Mouse (Mus musculus) hindbrain, embryonic 14.5 days (tissue): ENCODE measurements around the gene Ly6g6f. TPM values are rescaled to one million over a fixed set of nuclear protein-coding genes. Genes with fewer than 3 reads are reported as not detected.

Experiments
- ATAC-seq: fragments of 200-750 bp; cut with Nextera tagmentation; 2 replicates; pipeline ENCODE4 v1.8.0; 2017; ENCODE audit warnings: moderate number of reproducible peaks, mild to moderate bottlenecking, moderate TSS enrichment, moderate library complexity; ENCODE audit not compliant: low FRiP score
- DNase-seq: peaks from one replicate; pipeline ENCODE4 v3.0.0-alpha.2; 2015; ENCODE audit warnings: low spot score
- H3K27ac ChIP-seq: fragments of 300-500 bp; sonication (generic); 2 replicates; pipeline ENCODE4 v1.5.1; 2014; ENCODE audit warnings: mild to moderate bottlenecking, moderate library complexity
- H3K27me3 ChIP-seq: fragments of 300-500 bp; sonication (generic); 2 replicates; pipeline ENCODE4 v1.6.1; 2014; ENCODE audit warnings: mild to moderate bottlenecking, low read length, mixed read lengths; ENCODE audit not compliant: control insufficient read depth, insufficient read depth
- H3K36me3 ChIP-seq: fragments of 300-500 bp; sonication (generic); replicated peaks from 2 replicates; pipeline ENCODE4 v1.6.1; 2014; ENCODE audit not compliant: control insufficient read depth, insufficient read depth
- H3K4me1 ChIP-seq: fragments of 300-500 bp; sonication (generic); replicated peaks from 2 replicates; pipeline ENCODE4 v1.6.1; 2014; ENCODE audit warnings: antibody characterized with exemption, low read length, mixed read lengths; ENCODE audit not compliant: control insufficient read depth, insufficient read depth
- H3K4me2 ChIP-seq: fragments of 300-500 bp; sonication (generic); replicated peaks from 2 replicates; pipeline ENCODE4 v1.6.1; 2014; ENCODE audit warnings: mild to moderate bottlenecking, moderate library complexity
- H3K4me3 ChIP-seq: fragments of 300-500 bp; sonication (generic); replicated peaks from 2 replicates; pipeline ENCODE4 v1.5.1; 2014; ENCODE audit warnings: mild to moderate bottlenecking, low read length
- H3K9ac ChIP-seq: fragments of 300-500 bp; sonication (generic); 2 replicates; pipeline ENCODE4 v1.6.1; 2014
- H3K9me3 ChIP-seq: fragments of 300-500 bp; sonication (generic); 2 replicates; pipeline ENCODE4 v1.6.1; 2016; ENCODE audit warnings: low read length; ENCODE audit not compliant: control insufficient read depth
- WGBS: fragments of 180-500 bp; shearing (Covaris S2); extraction: QIAGEN DNeasy Blood & Tissue Kit; methylation state at CpG from one replicate; pipeline ENCODE4 v1.1.7; 2014; 5-methylcytosine and 5-hydroxymethylcytosine counted together
- polyA plus RNA-seq: library from polyadenylated mRNA; unstranded; fragments of >200 nt; fragmentation: Nextera tagmentation; extraction: Ambion mirVana; gene quantifications from 2 replicates; pipeline ENCODE4 v1.2.1, GENCODE M21; 2014

Gene Ly6g6f
- polyA plus RNA-seq: 0.23 TPM in 1 of 2 replicates, not detected in the other

- no peaks in the 10 kb centered on the region for H3K9me3 ChIP-seq
- H3K27ac ChIP-seq: no peak within 1 kb of the TSS
- DNase-seq: no peak
- no peaks in the 10 kb centered on the region for H3K36me3 ChIP-seq
- H3K4me1 ChIP-seq: peaks cover 7% of the 10 kb centered on the region
- no peaks in the 10 kb centered on the region for H3K27me3 ChIP-seq
- ATAC-seq: no peak
- WGBS: 85% methylated on average over 7 of the region's 7 CpGs
- H3K4me3 ChIP-seq: no peak within 1 kb of the TSS
- H3K9ac ChIP-seq: no peak within 1 kb of the TSS
- H3K4me2 ChIP-seq: no peak within 1 kb of the TSS
These were observed at the start of gene Ly6g6f for GRCm38 (mm10) chr17:35085208-35085865. Ly6g6f (minus strand) TSS chr17:35085610.

DNA sequence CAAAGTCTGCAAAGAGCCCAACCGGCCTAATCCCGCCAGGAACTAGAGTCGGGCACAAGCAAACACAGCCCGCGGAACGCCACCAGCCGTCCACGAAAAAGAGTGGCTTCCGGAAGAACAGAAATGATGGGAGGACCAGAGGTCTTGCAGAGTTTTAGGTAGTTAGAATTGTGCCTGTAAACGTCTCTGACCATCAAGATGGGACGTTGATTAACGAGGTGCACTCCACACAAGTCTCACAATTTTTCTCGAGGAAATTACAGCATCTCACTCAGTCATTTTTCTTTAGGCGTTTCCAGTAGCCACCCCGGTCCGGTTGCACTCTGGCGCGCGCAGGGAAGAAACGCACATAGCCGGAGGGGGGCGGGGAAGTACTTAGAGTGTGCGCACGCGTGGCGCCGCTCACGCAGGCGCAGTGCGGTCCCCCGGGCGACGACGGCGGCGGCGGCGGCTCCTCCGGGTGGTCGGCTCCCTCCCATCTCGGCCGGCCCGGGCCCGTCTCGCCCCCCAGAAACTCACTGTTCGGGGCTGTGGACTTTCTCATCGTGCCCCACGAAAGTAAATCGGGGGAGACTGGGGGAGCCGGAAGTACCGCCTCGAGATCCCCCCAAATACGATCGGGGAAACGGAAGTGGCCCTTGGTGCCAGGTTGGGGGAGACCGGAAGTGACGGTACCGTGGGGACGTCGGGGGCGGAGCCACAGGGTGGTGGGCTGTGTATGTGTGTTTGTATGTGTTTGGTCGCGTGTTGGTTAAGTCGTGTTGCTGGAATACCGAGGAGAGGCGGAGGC is 49.6 kb upstream of the Ly6g6f start, which contains the start of gene Bag6:
Bag6 (plus strand) TSS at position 378 of the 790 bp plus-strand sequence.
- Histone ChIP-seq H3K4me2 (peak within 1 kb of the TSS; percentile 90), H3K9me3 (no peaks in the 10 kb centered on the region), H3K27me3 (no peaks in the 10 kb centered on the region), H3K4me1 (peaks cover 20% of the 10 kb centered on the region), H3K9ac (peak within 1 kb of the TSS; percentile 90), H3K27ac (peak within 1 kb of the TSS; percentile 93), H3K4me3 (peak within 1 kb of the TSS; percentile 78), H3K36me3 (peaks cover 28% of the 10 kb centered on the region)
- ATAC-seq (peak; percentile 95), DNase-seq (peak; percentile 97)
- WGBS: under 1% methylated on average over 66 of the region's 66 CpGs

- H3K9ac ChIP-seq: no peak overlapping the region
- H3K36me3 ChIP-seq: peaks cover 23% of the 10 kb centered on the region
- H3K27me3 ChIP-seq: no peaks in the 10 kb centered on the region
- 96% methylated on average over 7 of the region's 7 CpGs for WGBS
- no peak overlapping the region for H3K27ac ChIP-seq
- H3K9me3 ChIP-seq: no peaks in the 10 kb centered on the region
- ATAC-seq: no peak
- no peak overlapping the region for H3K4me2 ChIP-seq
- H3K4me1 ChIP-seq: peaks cover 20% of the 10 kb centered on the region
- no peak for DNase-seq
- no peak overlapping the region for H3K4me3 ChIP-seq
These were observed 48.1 kb upstream of the Ly6g6f start for GRCm38 (mm10) chr17:35133517-35133916.

- H3K36me3 ChIP-seq: peaks cover 19% of the 10 kb centered on the region; the same call in 1 of the 2 replicates
These were observed 46.8 kb upstream of the Ly6g6f start for GRCm38 (mm10) chr17:35132174-35132560.

DNA sequence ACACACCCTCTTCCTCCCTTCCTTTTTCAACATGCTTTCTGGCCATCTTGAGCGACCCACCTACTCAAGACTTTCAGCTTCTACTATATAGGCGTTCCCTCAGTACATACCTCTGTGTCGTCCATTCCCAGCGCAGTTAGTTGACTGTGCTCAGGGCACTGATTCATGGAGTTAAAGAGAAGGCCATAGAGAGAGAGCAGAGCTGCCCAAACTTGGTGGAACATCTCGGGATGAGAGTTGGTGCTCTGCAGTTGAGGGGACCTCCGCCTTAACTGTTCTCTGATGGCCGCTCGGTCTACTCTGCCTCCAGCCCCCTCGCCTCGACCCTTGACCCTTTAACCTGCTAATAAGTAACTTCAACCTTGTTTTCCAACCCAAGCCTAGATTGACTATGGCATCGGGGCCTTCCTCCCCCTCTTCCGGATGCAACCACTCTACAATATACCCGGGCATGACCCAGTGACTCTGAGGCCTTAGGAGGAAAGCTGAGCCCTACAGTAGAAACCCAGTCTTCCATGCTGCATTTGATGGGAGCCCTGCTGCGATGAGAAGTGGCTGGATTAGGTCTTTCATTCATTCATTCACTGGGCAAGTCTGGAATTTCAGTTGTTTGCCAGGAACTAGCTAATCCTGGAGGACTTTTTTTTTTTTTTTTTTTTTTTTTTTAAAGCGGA is 46.2 kb upstream of the Ly6g6f start, which contains the start of gene Apom:
Apom (minus strand) TSS at position 551 of the 674 bp plus-strand sequence.
- peaks cover 19% of the 10 kb centered on the region; the same call in 1 of the 2 replicates for H3K36me3 ChIP-seq
- H3K4me1 ChIP-seq: peaks cover 13% of the 10 kb centered on the region
- no peak within 1 kb of the TSS for H3K27ac ChIP-seq
- ATAC-seq (no peak), DNase-seq (no peak)
- no peak within 1 kb of the TSS for H3K4me2 ChIP-seq
- no peaks in the 10 kb centered on the region for H3K9me3 ChIP-seq
- no peak within 1 kb of the TSS for H3K9ac ChIP-seq
- WGBS: 84% methylated on average over 15 of the region's 15 CpGs
- H3K4me3 ChIP-seq: no peak within 1 kb of the TSS
- no peaks in the 10 kb centered on the region for H3K27me3 ChIP-seq

More at GRCm38 (mm10) chr17:35132174-35132560, 46.8 kb upstream of the Ly6g6f start:
- Histone ChIP-seq H3K4me1 (peaks cover 13% of the 10 kb centered on the region), H3K27me3 (no peaks in the 10 kb centered on the region), H3K4me3 (no peak overlapping the region), H3K27ac (no peak overlapping the region), H3K9me3 (no peaks in the 10 kb centered on the region), H3K9ac (no peak overlapping the region), H3K4me2 (no peak overlapping the region)
- WGBS: 78% methylated on average over 3 of the region's 3 CpGs
- ATAC-seq: no peak
- no peak for DNase-seq

- Histone ChIP-seq H3K4me3 (no peak overlapping the region), H3K9me3 (no peaks in the 10 kb centered on the region), H3K4me2 (no peak overlapping the region), H3K4me1 (peaks cover 9% of the 10 kb centered on the region), H3K9ac (no peak overlapping the region), H3K27ac (no peak overlapping the region), H3K36me3 (peaks cover 19% of the 10 kb centered on the region; the same call in 1 of the 2 replicates), H3K27me3 (no peaks in the 10 kb centered on the region)
- ATAC-seq: no peak
- DNase-seq: no peak
- 87% methylated on average over 8 of the region's 8 CpGs for WGBS
These were observed 45.6 kb upstream of the Ly6g6f start for GRCm38 (mm10) chr17:35131038-35131437.

- ATAC-seq (no peak), DNase-seq (no peak)
- Histone ChIP-seq H3K4me2 (no peak overlapping the region), H3K27ac (no peak overlapping the region), H3K36me3 (peaks cover 30% of the 10 kb centered on the region), H3K9me3 (no peaks in the 10 kb centered on the region), H3K4me3 (no peak overlapping the region), H3K9ac (no peak overlapping the region), H3K4me1 (peaks cover 9% of the 10 kb centered on the region), H3K27me3 (no peaks in the 10 kb centered on the region)
- 73% methylated on average over 11 of the region's 11 CpGs for WGBS
These were observed 43.6 kb upstream of the Ly6g6f start for GRCm38 (mm10) chr17:35128996-35129395.

DNA sequence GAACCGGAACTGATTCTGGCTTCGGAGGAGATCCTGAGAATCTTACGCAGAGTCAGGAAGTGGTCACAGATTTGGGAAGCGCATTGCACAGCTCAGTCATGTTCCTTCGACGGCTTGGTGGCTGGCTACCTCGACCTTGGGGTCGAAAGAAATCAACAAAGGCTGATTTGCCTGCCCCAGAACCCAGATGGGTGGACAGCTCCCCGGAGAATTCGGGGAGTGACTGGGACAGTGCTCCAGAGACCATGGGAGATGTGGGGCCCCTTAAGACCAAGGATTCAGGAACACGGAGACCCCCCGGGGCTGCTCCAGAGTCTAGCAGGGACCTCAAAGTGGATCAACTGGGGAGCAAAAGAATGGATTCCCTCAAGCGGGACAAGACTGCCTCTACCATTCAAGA is 41.6 kb upstream of the Ly6g6f start:
- peak overlapping the region; percentile 53 for H3K4me2 ChIP-seq
- H3K36me3 ChIP-seq: peaks cover 39% of the 10 kb centered on the region
- no peaks in the 10 kb centered on the region for H3K9me3 ChIP-seq
- no peak for DNase-seq
- H3K27me3 ChIP-seq: no peaks in the 10 kb centered on the region
- 70% methylated on average over 13 of the region's 13 CpGs for WGBS
- peak overlapping the region; percentile 80 for H3K9ac ChIP-seq
- no peak for ATAC-seq
- peak overlapping the region; percentile 54 for H3K4me3 ChIP-seq
- H3K4me1 ChIP-seq: peaks cover 15% of the 10 kb centered on the region
- H3K27ac ChIP-seq: no peak overlapping the region

- under 1% methylated on average over 36 of the region's 36 CpGs for WGBS
- peak; percentile 48 for ATAC-seq
- H3K4me1 ChIP-seq: peaks cover 15% of the 10 kb centered on the region
- H3K27me3 ChIP-seq: no peaks in the 10 kb centered on the region
- peak within 1 kb of the TSS; percentile 80 for H3K9ac ChIP-seq
- H3K27ac ChIP-seq: peak within 1 kb of the TSS; percentile 71
- peak within 1 kb of the TSS; percentile 54 for H3K4me3 ChIP-seq
- H3K9me3 ChIP-seq: no peaks in the 10 kb centered on the region
- peaks cover 39% of the 10 kb centered on the region for H3K36me3 ChIP-seq
- peak; percentile 70 for DNase-seq
- H3K4me2 ChIP-seq: peak within 1 kb of the TSS; percentile 53
These were observed 40.8 kb upstream of the Ly6g6f start, which contains the start of gene D17H6S53E for GRCm38 (mm10) chr17:35126206-35126611. D17H6S53E (plus strand) TSS chr17:35126373.
